Mouse (Mus musculus): ENCODE data around the gene Uspl1. TPM values are rescaled to one million over a fixed set of nuclear protein-coding genes. Genes with fewer than 3 reads are reported as not detected.

Uspl1 gene
- polyA plus RNA-seq, 2 experiments = 8.9 to 18.6 TPM

DNA sequence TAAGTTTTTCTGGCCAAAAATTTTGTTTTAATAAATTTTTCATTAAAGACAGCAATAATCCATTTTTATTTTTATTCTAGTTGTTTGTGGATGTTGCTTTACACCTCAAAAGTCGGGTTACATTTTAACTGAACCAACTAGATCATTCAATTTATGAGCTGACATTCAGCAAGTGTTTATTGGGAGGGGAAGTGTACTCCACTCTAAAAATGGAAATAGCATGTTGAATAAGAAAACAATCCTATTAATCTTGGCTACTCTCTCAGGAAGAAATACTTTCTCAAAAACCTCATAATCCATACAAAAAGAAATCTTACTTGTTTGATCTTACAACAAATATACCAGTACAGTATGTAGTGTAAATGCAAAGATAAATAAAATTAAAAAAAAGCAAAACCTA, 1.0 kb upstream of the Uspl1 start:
- DNase-seq (ENCODE audit: low read depth in 3 of 3, low spot score in 3 of 3) = no peak
- Histone ChIP-seq H3K27me3 (ENCODE audit: control insufficient read depth, insufficient read depth, low read length) (no peaks in the 10 kb centered on the region), H3K36me3 (replicated peaks; ENCODE audit: control insufficient read depth, insufficient read depth, low read depth) (no peaks in the 10 kb centered on the region), H3K27ac (peak overlapping the region; percentile 97), H3K4me1 (replicated peaks; ENCODE audit: control insufficient read depth in 2 of 2, insufficient read depth in 2 of 2, low read length in 1 of 2) (peaks cover 14 to 16% of the 10 kb centered on the region in 2 experiments), H3K9me3 (ENCODE audit: control insufficient read depth, low read length) (no peaks in the 10 kb centered on the region), H3K4me2 (ENCODE audit: low read depth) (peak overlapping the region; percentile 79), H3K9ac (replicated peaks) (peak overlapping the region; percentile 98), H3K4me3 (ENCODE audit: insufficient read depth in 1 of 2, low read depth in 2 of 2, low read length in 2 of 2) (peak overlapping the region; percentile 84 to 99; a peak in 3 of 4 replicates)
- no peak for ATAC-seq (ENCODE audit: insufficient read depth)
- TF ChIP-seq CTCF (IDR thresholded peaks at IDR 0.05; ENCODE audit: low read depth) (no peak), EP300 (IDR thresholded peaks at IDR 0.05; ENCODE audit: low read depth) (no peak)
- 2% methylated on average over 1 of the region's 1 CpGs for WGBS (ENCODE audit: insufficient replicate concordance)

DNA sequence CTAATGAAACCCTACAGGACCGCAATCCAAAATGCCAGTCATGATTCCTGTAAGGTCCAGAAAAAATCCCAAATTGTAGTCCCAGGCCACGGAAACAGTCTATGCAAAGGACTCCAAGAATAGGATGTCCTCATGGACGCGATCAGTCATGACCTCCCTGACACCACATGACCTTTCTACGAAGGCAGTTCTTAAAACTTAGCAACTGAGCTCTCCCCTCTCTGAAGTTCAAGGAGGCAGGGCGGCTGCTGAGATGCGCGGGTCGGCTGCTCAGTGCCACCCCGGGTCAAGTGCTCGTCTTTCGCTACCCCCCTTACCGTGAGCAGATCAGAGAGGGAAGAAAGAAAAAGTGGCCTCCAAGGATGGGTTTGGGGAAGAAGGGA, 438 bp upstream of the Uspl1 start:
- Histone ChIP-seq H3K4me2 (ENCODE audit: low read depth) (peak overlapping the region; percentile 79), H3K4me3 (ENCODE audit: insufficient read depth in 1 of 2, low read depth in 2 of 2, low read length in 2 of 2) (peak overlapping the region; percentile 84 to 99), H3K9ac (replicated peaks) (peak overlapping the region; percentile 98), H3K27ac (peak overlapping the region; percentile 97), H3K27me3 (ENCODE audit: control insufficient read depth, insufficient read depth, low read length) (no peaks in the 10 kb centered on the region), H3K4me1 (replicated peaks; ENCODE audit: control insufficient read depth in 2 of 2, insufficient read depth in 2 of 2, low read length in 1 of 2) (peaks cover 14 to 16% of the 10 kb centered on the region in 2 experiments), H3K36me3 (replicated peaks; ENCODE audit: control insufficient read depth, insufficient read depth, low read depth) (peaks cover 2% of the 10 kb centered on the region), H3K9me3 (ENCODE audit: control insufficient read depth, low read length) (no peaks in the 10 kb centered on the region)
- ATAC-seq (ENCODE audit: insufficient read depth) (peak; percentile 53), DNase-seq (ENCODE audit: low read depth in 3 of 3, low spot score in 3 of 3) (peak in 2 of 3 experiments; percentile 57 to 63)
- no peak for TF ChIP-seq EP300 (IDR thresholded peaks at IDR 0.05; ENCODE audit: low read depth)
- TF ChIP-seq CTCF (IDR thresholded peaks at IDR 0.05; ENCODE audit: low read depth) = no peak
- WGBS (ENCODE audit: insufficient replicate concordance) = 1% methylated on average over 13 of the region's 13 CpGs

DNA sequence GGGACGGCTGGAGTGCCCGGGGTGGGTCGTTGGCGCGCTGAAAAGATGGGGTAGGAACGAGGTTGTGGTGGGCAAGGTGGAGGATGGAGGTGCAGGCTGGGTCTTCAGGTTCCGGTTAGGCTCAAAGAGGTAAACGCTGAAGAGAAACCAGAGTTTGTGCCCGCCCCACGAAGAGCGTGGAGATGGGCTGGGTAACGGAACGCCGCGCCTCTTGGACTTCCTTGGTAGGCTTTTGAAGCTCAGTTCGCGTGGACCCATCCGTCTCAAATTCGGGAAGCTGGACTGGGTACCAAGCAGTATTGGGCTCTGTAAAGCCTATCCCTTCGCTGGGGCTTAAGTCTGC, 665 bp downstream of the Uspl1 start:
- DNase-seq (ENCODE audit: low read depth in 3 of 3, low spot score in 3 of 3) = peak in 2 of 3 experiments; percentile 29 to 39
- TF ChIP-seq EP300 (IDR thresholded peaks at IDR 0.05; ENCODE audit: low read depth) (no peak), CTCF (IDR thresholded peaks at IDR 0.05; ENCODE audit: low read depth) (no peak)
- Histone ChIP-seq H3K4me1 (replicated peaks; ENCODE audit: control insufficient read depth in 2 of 2, insufficient read depth in 2 of 2, low read length in 1 of 2) (peaks cover 16 to 23% of the 10 kb centered on the region in 2 experiments), H3K27me3 (ENCODE audit: control insufficient read depth, insufficient read depth, low read length) (no peaks in the 10 kb centered on the region), H3K27ac (peak overlapping the region; percentile 93), H3K9ac (replicated peaks) (peak overlapping the region; percentile 89), H3K4me3 (ENCODE audit: insufficient read depth in 1 of 2, low read depth in 2 of 2, low read length in 2 of 2) (peak overlapping the region; percentile 84 to 87), H3K36me3 (replicated peaks; ENCODE audit: control insufficient read depth, insufficient read depth, low read depth) (peaks cover 10% of the 10 kb centered on the region), H3K9me3 (ENCODE audit: control insufficient read depth, low read length) (no peaks in the 10 kb centered on the region), H3K4me2 (ENCODE audit: low read depth) (peak overlapping the region; percentile 83)
- WGBS (ENCODE audit: insufficient replicate concordance) = under 1% methylated on average over 20 of the region's 20 CpGs
- ATAC-seq (ENCODE audit: insufficient read depth) = peak; percentile 13

DNA sequence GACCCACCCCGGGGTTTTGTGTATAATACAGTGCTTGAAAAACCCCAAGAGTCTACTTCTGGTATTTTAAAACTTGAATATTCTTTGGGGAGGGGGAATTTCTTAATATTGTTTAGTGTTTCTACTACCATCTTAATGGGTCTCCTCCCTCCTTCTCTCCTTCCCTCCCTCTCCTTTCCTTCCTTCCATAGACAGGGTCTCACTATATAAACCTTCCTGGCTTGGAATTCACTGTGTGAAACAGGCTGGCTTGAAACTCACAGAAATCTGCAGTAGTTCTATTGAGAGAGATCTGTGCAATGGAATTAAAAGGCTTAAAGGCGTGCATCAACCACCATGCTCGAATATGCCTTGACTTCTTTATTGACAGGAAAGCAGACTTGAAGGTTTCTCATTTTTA, 1.7 kb downstream of the Uspl1 start:
- TF ChIP-seq CTCF (IDR thresholded peaks at IDR 0.05; ENCODE audit: low read depth) (no peak), EP300 (IDR thresholded peaks at IDR 0.05; ENCODE audit: low read depth) (no peak)
- Histone ChIP-seq H3K9ac (replicated peaks) (peak overlapping the region; percentile 89), H3K36me3 (replicated peaks; ENCODE audit: control insufficient read depth, insufficient read depth, low read depth) (peaks cover 17% of the 10 kb centered on the region), H3K4me3 (ENCODE audit: insufficient read depth in 1 of 2, low read depth in 2 of 2, low read length in 2 of 2) (peak overlapping the region; percentile 12 to 84; a peak in 3 of 4 replicates), H3K9me3 (ENCODE audit: control insufficient read depth, low read length) (no peaks in the 10 kb centered on the region), H3K4me1 (replicated peaks; ENCODE audit: control insufficient read depth in 2 of 2, insufficient read depth in 2 of 2, low read length in 1 of 2) (peaks cover 16 to 26% of the 10 kb centered on the region in 2 experiments), H3K27ac (peak overlapping the region; percentile 29), H3K4me2 (ENCODE audit: low read depth) (peak overlapping the region; percentile 83), H3K27me3 (ENCODE audit: control insufficient read depth, insufficient read depth, low read length) (no peaks in the 10 kb centered on the region)
- DNase-seq (ENCODE audit: low read depth in 3 of 3, low spot score in 3 of 3) = no peak
- 58% methylated on average over 3 of the region's 3 CpGs for WGBS (ENCODE audit: insufficient replicate concordance)
- no peak for ATAC-seq (ENCODE audit: insufficient read depth)

DNA sequence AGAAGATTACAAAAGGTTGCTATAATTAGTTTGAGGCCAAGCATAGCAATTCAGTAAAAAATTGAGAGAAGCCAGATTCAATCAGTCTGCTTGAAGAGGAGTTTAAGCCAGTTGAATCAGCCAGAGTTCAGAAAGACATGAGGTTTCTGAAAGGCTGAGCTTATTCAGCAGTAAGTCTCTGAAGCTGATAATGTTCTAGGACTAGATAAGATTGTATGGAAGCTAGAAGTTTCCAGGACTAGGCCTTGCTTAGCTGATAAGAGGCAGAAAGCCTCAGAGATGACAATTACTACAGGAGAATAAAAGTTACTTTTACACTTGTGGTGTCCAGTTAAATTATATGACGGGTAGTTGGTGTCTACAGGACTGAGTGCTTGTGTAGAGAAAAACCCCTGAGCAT, 6.0 kb downstream of the Uspl1 start:
- Histone ChIP-seq H3K27ac (no peak overlapping the region), H3K36me3 (replicated peaks; ENCODE audit: control insufficient read depth, insufficient read depth, low read depth) (peaks cover 52% of the 10 kb centered on the region), H3K9me3 (ENCODE audit: control insufficient read depth, low read length) (no peaks in the 10 kb centered on the region), H3K9ac (replicated peaks) (no peak overlapping the region), H3K27me3 (ENCODE audit: control insufficient read depth, insufficient read depth, low read length) (no peaks in the 10 kb centered on the region), H3K4me2 (ENCODE audit: low read depth) (no peak overlapping the region), H3K4me1 (replicated peaks; ENCODE audit: control insufficient read depth in 2 of 2, insufficient read depth in 2 of 2, low read length in 1 of 2) (peaks cover 12 to 21% of the 10 kb centered on the region in 2 experiments), H3K4me3 (ENCODE audit: insufficient read depth in 1 of 2, low read depth in 2 of 2, low read length in 2 of 2) (no peak overlapping the region)
- TF ChIP-seq CTCF (IDR thresholded peaks at IDR 0.05; ENCODE audit: low read depth) (no peak), EP300 (IDR thresholded peaks at IDR 0.05; ENCODE audit: low read depth) (0 out of 2 replicates have a peak, but pooled peaks have one; percentile 13)
- 70% methylated on average over 1 of the region's 1 CpGs for WGBS (ENCODE audit: insufficient replicate concordance)
- peak; percentile 22; the same call in 1 of the 2 replicates for ATAC-seq (ENCODE audit: insufficient read depth)
- no peak for DNase-seq (ENCODE audit: low read depth in 3 of 3, low spot score in 3 of 3)

All from liver, embryonic 14.5 days (tissue).